In genomic region chr12:56688482-56688840, GRCm38 (mm10) we compare ENCODE assay signal across 30 mouse cellular contexts. TPM values are rescaled to one million over a fixed set of nuclear protein-coding genes. Genes with fewer than 3 reads are reported as not detected.
"Had no signal": no experiment of that assay in that cellular context is flagged by ENCODE, and none has a peak within 500 bp of the region (broad histone marks: within the 10 kb centered on the region; RNA-seq: fewer than 3 reads in every experiment).

No protein-coding gene starts in this region.

- DNase-seq: gastrocnemius, adult 2 months; gastrocnemius, postnatal 10 days; gastrocnemius, postnatal 25 days; heart, adult 18-20 months; heart, postnatal 10 days; heart, postnatal 4 days; kidney, adult 8-10 months; kidney, postnatal 10 days; kidney, postnatal 25 days; kidney, postnatal 4 days; liver had no signal

- H3K36me3 ChIP-seq: heart, embryonic 10.5 days; heart, embryonic 12.5 days; hindbrain, embryonic 10.5 days; hindbrain, embryonic 12.5 days; intestine, embryonic 15.5 days; limb, embryonic 12.5 days had no signal

- H3K9ac ChIP-seq: heart, embryonic 12.5 days; hindbrain, embryonic 12.5 days; hindbrain, embryonic 14.5 days; intestine, embryonic 15.5 days; limb, embryonic 12.5 days had no signal

- H3K4me2 ChIP-seq: heart, embryonic 12.5 days; hindbrain, embryonic 12.5 days; hindbrain, embryonic 14.5 days; intestine, embryonic 15.5 days; limb, embryonic 12.5 days had no signal

- H3K27ac ChIP-seq: gastrocnemius, adult 2 months; heart, embryonic 10.5 days; hindbrain, embryonic 10.5 days; hindbrain, embryonic 12.5 days; hindbrain, embryonic 14.5 days; intestine, embryonic 15.5 days; layer of hippocampus, adult 2 months; left cerebral cortex, adult 2 months; limb, embryonic 12.5 days had no signal

- H3K4me3 ChIP-seq: gastrocnemius, adult 2 months; heart, embryonic 10.5 days; heart, embryonic 12.5 days; hindbrain, embryonic 10.5 days; hindbrain, embryonic 12.5 days; intestine, embryonic 15.5 days; layer of hippocampus, adult 2 months; left cerebral cortex, adult 2 months; limb, embryonic 12.5 days had no signal

- H3K9me3 ChIP-seq: heart, embryonic 10.5 days; heart, embryonic 12.5 days; hindbrain, embryonic 10.5 days; hindbrain, embryonic 12.5 days; intestine, embryonic 15.5 days; limb, embryonic 12.5 days had no signal

- ATAC-seq: hindbrain, embryonic 16.5 days; inflammation-experienced regulatory T-cells, adult 6 months; intestine, embryonic 15.5 days; intestine, postnatal 0 days had no signal

RNA-seq across cellular contexts. Expression of gene Pax9, which starts 3.1 kb away (rescaled TPM):
- total RNA-seq: granulocyte monocyte progenitor cell, adult 5-6 weeks; layer of hippocampus, adult 2 months; layer of hippocampus, postnatal 10 days; layer of hippocampus, postnatal 25 days; left cerebral cortex, adult 2 months; left cerebral cortex, postnatal 14 days; left cerebral cortex, postnatal 36 days had no signal
- polyA plus RNA-seq: frontal cortex, adult 2 months; heart, embryonic 14.5 days; hindbrain, embryonic 14.5 days; intestine, embryonic 15.5 days; intestine, postnatal 0 days had no signal
